Mouse (Mus musculus) liver, embryonic 14.5 days (tissue): Measurements from ENCODE around the gene Itga8.

Experiments used
- CTCF ChIP-seq: IDR thresholded peaks from 2 replicates; pipeline ENCODE4 v1.5.1; 2016; ENCODE audit warnings: antibody characterized with exemption, low read depth, control low read depth
- EP300 ChIP-seq: IDR thresholded peaks from 2 replicates; pipeline ENCODE4 v1.6.1; 2016; ENCODE audit warnings: antibody characterized with exemption, low read depth

- TF ChIP-seq EP300 (no peak), CTCF (no peak)
Observed at GRCm38 (mm10) chr2:12320914-12321313, 19.2 kb upstream of the Itga8 start.
